In genomic region chr11:4734179-4734578, GRCm38 (mm10) we compare ENCODE assay signal across 14 mouse cellular contexts. TPM values are rescaled to one million over a fixed set of nuclear protein-coding genes. Genes with fewer than 3 reads are reported as not detected.
A peak's percentile ranks its signal among the peaks of the same experiment; 100 is the strongest.
DNase-seq lines count a peak whose midpoint lies in the region; ATAC-seq lines count a peak whose summit lies in the region.
"Had no signal": no experiment of that assay in that cellular context is flagged by ENCODE, and none has a peak within 500 bp of the region (broad histone marks: within the 10 kb centered on the region; RNA-seq: fewer than 3 reads in every experiment).

No protein-coding gene starts in this region.

- peak; percentile 47 for DNase-seq in hindbrain, embryonic 10.5 days (ENCODE audit: low spot score)
- DNase-seq in neural tube, embryonic 11.5 days (ENCODE audit: low spot score), result peak; percentile 62
- DNase-seq in neural tube, embryonic 10.5 days (ENCODE audit: extremely low spot score, low spot score), result no peak
- DNase-seq in forebrain, embryonic 14.5 days (ENCODE audit: low spot score), result peak; percentile 40
- peak; percentile 66 for DNase-seq in retina, embryonic 14.5 days (ENCODE audit: low spot score)
- no peak for DNase-seq in MN1 (ENCODE audit: low spot score)
- no peak for DNase-seq in ovary, postnatal 10 days (ENCODE audit: low spot score)
- DNase-seq: adrenal gland, postnatal 36 days; cerebellum, adult 11-12 months; kidney, adult 18-20 months; thymus, postnatal 25 days had no signal

- H3K4me2 ChIP-seq in hindbrain, embryonic 16.5 days (ENCODE audit: low read length), result no peak overlapping the region
- H3K4me2 ChIP-seq in neural tube, embryonic 11.5 days (ENCODE audit: low read depth), result no peak overlapping the region
- no peak overlapping the region for H3K4me2 ChIP-seq in forebrain, embryonic 14.5 days (ENCODE audit: low read length)
- H3K4me2 ChIP-seq: embryonic facial prominence, embryonic 15.5 days; heart, embryonic 15.5 days had no signal

- H3K9ac ChIP-seq in hindbrain, embryonic 16.5 days (ENCODE audit: low read depth, low read length), result no peak overlapping the region
- no peak overlapping the region for H3K9ac ChIP-seq in neural tube, embryonic 11.5 days (ENCODE audit: low read length)
- no peak overlapping the region for H3K9ac ChIP-seq in forebrain, embryonic 14.5 days (ENCODE audit: low read length)
- H3K9ac ChIP-seq: embryonic facial prominence, embryonic 15.5 days; heart, embryonic 15.5 days had no signal

- no peaks in the 10 kb centered on the region for H3K9me3 ChIP-seq in hindbrain, embryonic 10.5 days
- no peaks in the 10 kb centered on the region for H3K9me3 ChIP-seq in hindbrain, embryonic 16.5 days (ENCODE audit: control insufficient read depth, low read length)
- no peaks in the 10 kb centered on the region for H3K9me3 ChIP-seq in neural tube, embryonic 11.5 days (ENCODE audit: control insufficient read depth, low read length)
- H3K9me3 ChIP-seq in forebrain, embryonic 14.5 days (replicated peaks; ENCODE audit: control insufficient read depth, low read length), result no peaks in the 10 kb centered on the region
- H3K9me3 ChIP-seq: embryonic facial prominence, embryonic 15.5 days; heart, embryonic 15.5 days had no signal

- ATAC-seq in hindbrain, embryonic 16.5 days, result no peak
- no peak for ATAC-seq in neural tube, embryonic 11.5 days (ENCODE audit: insufficient read depth, low FRiP score, low TSS enrichment)
- no peak for ATAC-seq in forebrain, embryonic 14.5 days

- peaks cover 4% of the 10 kb centered on the region for H3K27me3 ChIP-seq in hindbrain, embryonic 10.5 days (ENCODE audit: insufficient read depth, poor library complexity, severe bottlenecking)
- H3K27me3 ChIP-seq in hindbrain, embryonic 16.5 days (replicated peaks; ENCODE audit: control insufficient read depth, insufficient read depth, low read length), result no peaks in the 10 kb centered on the region
- H3K27me3 ChIP-seq in neural tube, embryonic 11.5 days (ENCODE audit: control insufficient read depth, insufficient read depth, low read length), result no peaks in the 10 kb centered on the region
- H3K27me3 ChIP-seq in forebrain, embryonic 14.5 days (replicated peaks; ENCODE audit: control insufficient read depth, insufficient read depth, low read length), result no peaks in the 10 kb centered on the region
- H3K27me3 ChIP-seq: embryonic facial prominence, embryonic 15.5 days had no signal

- no peak overlapping the region for H3K4me3 ChIP-seq in hindbrain, embryonic 10.5 days
- no peak overlapping the region for H3K4me3 ChIP-seq in hindbrain, embryonic 16.5 days (ENCODE audit: low read length)
- no peak overlapping the region for H3K4me3 ChIP-seq in neural tube, embryonic 11.5 days (ENCODE audit: low read depth, low read length)
- no peak overlapping the region for H3K4me3 ChIP-seq in forebrain, embryonic 14.5 days (ENCODE audit: low read depth, low read length)
- H3K4me3 ChIP-seq: embryonic facial prominence, embryonic 15.5 days; heart, embryonic 15.5 days had no signal

- 30% methylated on average over 12 of the region's 12 CpGs for WGBS in hindbrain, embryonic 10.5 days
- WGBS in hindbrain, embryonic 16.5 days, result 30% methylated on average over 12 of the region's 12 CpGs
- WGBS in neural tube, embryonic 11.5 days, result 32% methylated on average over 12 of the region's 12 CpGs
- whole genome bisulfite sequencing in forebrain, embryonic 14.5 days, result 30% methylated on average over 12 of the region's 12 CpGs

- H3K4me1 ChIP-seq in hindbrain, embryonic 10.5 days (replicated peaks), result peaks cover 38% of the 10 kb centered on the region
- no peaks in the 10 kb centered on the region; the same call in 1 of the 2 replicates for H3K4me1 ChIP-seq in hindbrain, embryonic 16.5 days (ENCODE audit: control insufficient read depth, insufficient read depth, low read depth, low read length)
- peaks cover 4% of the 10 kb centered on the region; the same call in 1 of the 2 replicates for H3K4me1 ChIP-seq in neural tube, embryonic 11.5 days (ENCODE audit: control insufficient read depth, insufficient read depth, low read length)
- 0 out of 2 replicates have a peak, but pooled peaks cover 2% of the 10 kb centered on the region for H3K4me1 ChIP-seq in forebrain, embryonic 14.5 days (ENCODE audit: control insufficient read depth, insufficient read depth, low read length)

- peaks cover 22% of the 10 kb centered on the region for H3K36me3 ChIP-seq in hindbrain, embryonic 10.5 days
- H3K36me3 ChIP-seq in hindbrain, embryonic 16.5 days (ENCODE audit: control insufficient read depth, insufficient read depth, low read length), result no peaks in the 10 kb centered on the region
- peaks cover 2% of the 10 kb centered on the region; the same call in 1 of the 2 replicates for H3K36me3 ChIP-seq in neural tube, embryonic 11.5 days (ENCODE audit: control insufficient read depth, insufficient read depth, low read length)
- 0 out of 2 replicates have a peak, but pooled peaks cover 6% of the 10 kb centered on the region for H3K36me3 ChIP-seq in forebrain, embryonic 14.5 days (ENCODE audit: control insufficient read depth, insufficient read depth, low read length)
- H3K36me3 ChIP-seq: heart, embryonic 15.5 days had no signal

- H3K27ac ChIP-seq in hindbrain, embryonic 10.5 days, result no peak overlapping the region
- H3K27ac ChIP-seq in hindbrain, embryonic 16.5 days (ENCODE audit: low read depth, low read length), result no peak overlapping the region
- H3K27ac ChIP-seq in neural tube, embryonic 11.5 days (ENCODE audit: low read depth, low read length), result no peak overlapping the region
- H3K27ac ChIP-seq in forebrain, embryonic 14.5 days (ENCODE audit: low read depth, low read length), result no peak overlapping the region
- H3K27ac ChIP-seq: embryonic facial prominence, embryonic 15.5 days; heart, embryonic 15.5 days had no signal

RNA-seq across cellular contexts. Expression of gene Cabp7, which starts 12.4 kb away (rescaled TPM):
- 0.61 and 1.4 TPM in 2 replicates for polyA plus RNA-seq in hindbrain, embryonic 10.5 days (2016; fragmentation: Nextera tagmentation; extraction: Ambion mirVana)
- polyA plus RNA-seq in hindbrain, embryonic 16.5 days (2015; fragmentation: Nextera tagmentation; extraction: Ambion mirVana), result 1.5 and 2.0 TPM in 2 replicates
- polyA plus RNA-seq in neural tube, embryonic 11.5 days (2014; fragmentation: Nextera tagmentation; extraction: Ambion mirVana), result 2.6 and 3.4 TPM in 2 replicates
- 1.4 and 1.5 TPM in 2 replicates for polyA plus RNA-seq in forebrain, embryonic 14.5 days (2014; fragmentation: Nextera tagmentation; extraction: Ambion mirVana)

RNA-seq across cellular contexts. Expression of gene Zmat5, which starts 29.7 kb away (rescaled TPM):
- polyA plus RNA-seq in hindbrain, embryonic 10.5 days (2016; fragmentation: Nextera tagmentation; extraction: Ambion mirVana), result 84.0 and 104 TPM in 2 replicates
- polyA plus RNA-seq in hindbrain, embryonic 16.5 days (2015; fragmentation: Nextera tagmentation; extraction: Ambion mirVana), result 63.5 and 64.1 TPM in 2 replicates
- 75.5 and 82.3 TPM in 2 replicates for polyA plus RNA-seq in neural tube, embryonic 11.5 days (2014; fragmentation: Nextera tagmentation; extraction: Ambion mirVana)
- 77.3 and 92.4 TPM in 2 replicates for polyA plus RNA-seq in forebrain, embryonic 14.5 days (2014; fragmentation: Nextera tagmentation; extraction: Ambion mirVana)

RNA-seq across cellular contexts. Expression of gene Uqcr10, which starts 30.0 kb away (rescaled TPM):
- 696 and 709 TPM in 2 replicates for polyA plus RNA-seq in hindbrain, embryonic 10.5 days (2016; fragmentation: Nextera tagmentation; extraction: Ambion mirVana)
- 662 and 774 TPM in 2 replicates for polyA plus RNA-seq in hindbrain, embryonic 16.5 days (2015; fragmentation: Nextera tagmentation; extraction: Ambion mirVana)
- 505 and 528 TPM in 2 replicates for polyA plus RNA-seq in neural tube, embryonic 11.5 days (2014; fragmentation: Nextera tagmentation; extraction: Ambion mirVana)
- 538 and 693 TPM in 2 replicates for polyA plus RNA-seq in forebrain, embryonic 14.5 days (2014; fragmentation: Nextera tagmentation; extraction: Ambion mirVana)

Comparison
In these comparisons a context has a peak if more than half of its experiments do, and no peak if none do; other contexts are left out.
1. DNase-seq: peak in hindbrain, embryonic 10.5 days (single experiment), neural tube, embryonic 11.5 days (single experiment), forebrain, embryonic 14.5 days (single experiment) and retina, embryonic 14.5 days (single experiment); none in neural tube, embryonic 10.5 days (single experiment), MN1 (single experiment) and ovary, postnatal 10 days (single experiment).